Mouse (Mus musculus): Measurements from ENCODE around the gene Olfr617.
"Not testable (repeated sequence)": the region's sequence is repeated elsewhere in the genome, so short reads cannot be mapped to it uniquely, and the experiment has no call there.

Gene Olfr617

DNA sequence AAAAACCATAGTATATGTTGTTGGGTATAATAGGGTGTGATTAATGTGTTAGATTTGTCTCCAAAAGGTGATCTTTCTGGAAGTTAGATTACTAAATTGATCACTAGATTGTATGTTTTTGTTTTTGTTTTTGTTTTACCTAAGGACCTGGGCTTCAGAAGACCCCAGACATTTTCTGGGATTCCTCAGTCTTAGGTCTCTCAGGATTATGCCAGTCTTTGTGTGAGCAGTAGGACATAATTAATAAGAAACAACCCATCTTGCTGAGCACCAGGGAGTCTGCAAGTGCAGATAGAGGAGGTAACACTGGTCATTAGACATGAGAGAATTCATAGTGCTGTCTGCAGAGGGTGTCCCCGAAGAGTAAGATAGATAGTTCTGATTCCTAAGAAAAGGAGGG is at the start of gene Olfr617:
Gene Olfr617 (plus strand): TSS at position 301 of the 400 bp plus-strand sequence.
- no peak for DNase-seq

- DNase-seq = not testable (repeated sequence)
These were observed 30.2 kb upstream of the Olfr617 start, which contains the start of gene Olfr612 for GRCm38 (mm10) chr7:103542617-103543016. Olfr612 (minus strand) TSS chr7:103542717.

GRCm38 (mm10) chr7:103547774-103548173 is 25.1 kb upstream of the Olfr617 start, which contains the start of gene Olfr613:
Olfr613 (plus strand) TSS chr7:103548074.
- no peak for DNase-seq

GRCm38 (mm10) chr7:103555779-103556178 is 17.1 kb upstream of the Olfr617 start, which contains the start of gene Olfr615:
Olfr615 (plus strand) TSS chr7:103556079.
- no peak for DNase-seq

GRCm38 (mm10) chr7:103569043-103569442 is 3.8 kb upstream of the Olfr617 start, which contains the start of gene Olfr616:
Olfr616 (minus strand) TSS chr7:103569143.
- DNase-seq = no peak

GRCm38 (mm10) chr7:103589803-103590202 is 16.9 kb downstream of the Olfr617 start, which contains the start of gene Olfr618:
Olfr618 (plus strand) TSS chr7:103590103.
- DNase-seq = no peak

DNA sequence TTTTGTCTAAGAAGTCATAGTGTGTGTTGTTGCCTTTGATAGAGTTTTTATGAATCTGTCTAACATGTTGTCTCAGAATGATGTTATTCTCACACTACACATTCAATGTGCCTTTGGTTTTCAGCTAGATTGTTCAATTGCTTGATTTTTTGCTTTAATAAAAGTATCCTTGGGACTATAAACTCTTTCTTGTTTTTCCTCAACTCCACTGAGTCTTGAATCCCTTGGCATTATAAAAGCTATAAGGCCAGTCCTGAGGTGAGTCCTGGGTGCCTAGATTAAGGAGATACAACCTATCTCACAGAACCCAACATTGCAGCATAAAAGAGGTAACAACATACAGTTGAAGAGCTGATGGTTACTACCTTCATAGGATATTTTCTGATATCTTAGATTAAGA is 27.4 kb downstream of the Olfr617 start, which contains the start of gene Olfr619:
Gene Olfr619 (plus strand): TSS at position 301 of the 400 bp plus-strand sequence.
- DNase-seq = no peak

GRCm38 (mm10) chr7:103607425-103607824 is 34.6 kb downstream of the Olfr617 start:
- DNase-seq = no peak

DNA sequence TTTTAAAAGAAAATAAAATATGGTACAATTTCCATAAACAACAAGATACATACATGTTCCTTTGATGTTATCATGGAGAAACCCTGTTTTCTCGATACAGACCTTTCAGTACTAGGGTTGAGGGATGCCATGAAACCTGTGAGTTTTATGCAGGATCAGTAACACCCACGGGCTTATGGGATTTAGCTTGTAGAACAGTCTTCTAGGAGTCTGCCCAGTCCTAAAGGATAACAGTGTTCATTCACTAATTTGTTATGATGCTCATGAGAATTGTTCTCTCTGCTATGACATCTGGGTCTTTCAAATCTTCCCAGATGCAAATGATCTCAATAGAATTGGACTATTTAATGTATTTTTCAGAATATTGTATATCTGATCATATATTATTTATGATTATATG is 39.6 kb downstream of the Olfr617 start, which contains the start of gene Olfr620:
Gene Olfr620 (minus strand): TSS at position 101 of the 400 bp plus-strand sequence.
- DNase-seq = no peak

Measured in kidney, postnatal 36 days (tissue).